Mouse (Mus musculus): ENCODE results near the gene Nol8. TPM values are rescaled to one million over a fixed set of nuclear protein-coding genes. Genes with fewer than 3 reads are reported as not detected.
A peak's percentile ranks its signal among the peaks of the same experiment; 100 is the strongest.

Gene Nol8
- polyA plus RNA-seq, 1 experiment from 2014 or later, result 19.0 TPM

DNA sequence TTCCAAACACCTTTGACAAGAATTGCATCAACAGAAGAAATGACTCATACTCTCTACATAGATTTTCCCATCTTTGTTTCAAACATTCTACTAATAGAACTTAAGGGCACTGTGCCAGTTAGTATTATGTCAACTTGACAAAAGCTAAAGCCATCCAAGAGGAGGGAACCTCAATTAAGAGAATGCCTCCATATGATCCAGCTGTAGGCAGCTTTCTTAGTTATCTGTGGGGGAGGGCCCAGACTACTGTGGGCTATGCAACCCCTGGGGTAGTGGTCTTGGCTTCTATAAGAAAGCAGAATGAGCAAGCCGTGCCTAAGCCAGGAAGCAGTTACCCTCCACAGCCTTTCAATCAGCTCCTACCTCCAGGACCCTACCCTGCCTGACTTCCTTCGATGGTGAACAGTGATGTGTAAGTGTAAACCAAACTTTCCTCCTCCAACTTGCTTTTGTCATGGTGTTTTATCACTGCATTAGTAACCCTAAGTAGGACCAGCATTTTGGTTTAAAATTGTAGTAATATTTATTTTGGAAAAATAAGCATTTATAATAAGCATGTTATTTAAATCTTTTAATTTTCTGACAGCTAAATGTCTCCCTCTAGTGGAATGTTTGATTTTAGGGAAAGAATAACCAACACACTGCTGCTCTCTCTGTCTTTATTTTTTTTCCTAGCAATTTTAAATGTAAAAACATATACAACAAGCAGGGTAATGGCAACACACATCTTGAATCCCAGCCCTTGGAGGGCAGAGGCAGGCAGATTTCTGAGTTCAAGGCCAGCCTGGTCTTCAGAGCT lies 7.9 kb upstream of the Nol8 start:
- WGBS, result 79% methylated on average over 2 of the region's 2 CpGs
- no peaks in the 10 kb centered on the region for H3K9me3 ChIP-seq
- H3K4me1 ChIP-seq, result peaks cover 3% of the 10 kb centered on the region; the same call in 1 of the 2 replicates
- H3K27ac ChIP-seq, result peak overlapping the region; percentile 39; the same call in 1 of the 2 replicates
- ATAC-seq (ENCODE audit: low FRiP score, low read depth), result 0 out of 2 replicates have a peak, but pooled peaks have one; percentile 36
- H3K9ac ChIP-seq, result no peak overlapping the region
- no peak overlapping the region for H3K4me3 ChIP-seq
- no peak overlapping the region for H3K4me2 ChIP-seq (replicated peaks)
- no peaks in the 10 kb centered on the region for H3K27me3 ChIP-seq
- H3K36me3 ChIP-seq, result no peaks in the 10 kb centered on the region

GRCm38 (mm10) chr13:49646019-49646418 lies 6.9 kb upstream of the Nol8 start:
- H3K9ac ChIP-seq, result no peak overlapping the region
- H3K27me3 ChIP-seq, result no peaks in the 10 kb centered on the region
- 79% methylated on average over 1 of the region's 1 CpGs for WGBS
- peaks cover 3% of the 10 kb centered on the region; the same call in 1 of the 2 replicates for H3K4me1 ChIP-seq
- no peaks in the 10 kb centered on the region for H3K9me3 ChIP-seq
- H3K4me2 ChIP-seq (replicated peaks), result no peak overlapping the region
- no peak overlapping the region for H3K4me3 ChIP-seq
- no peaks in the 10 kb centered on the region for H3K36me3 ChIP-seq
- no peak overlapping the region for H3K27ac ChIP-seq
- ATAC-seq (ENCODE audit: low FRiP score, low read depth), result no peak

GRCm38 (mm10) chr13:49651136-49651535 lies 1.7 kb upstream of the Nol8 start:
- ATAC-seq (ENCODE audit: low FRiP score, low read depth), result no peak

GRCm38 (mm10) chr13:49651781-49652351 lies 1.0 kb upstream of the Nol8 start:
- H3K27me3 ChIP-seq, result no peaks in the 10 kb centered on the region
- H3K4me3 ChIP-seq, result peak overlapping the region; percentile 84
- H3K27ac ChIP-seq, result no peak overlapping the region
- no peak for ATAC-seq (ENCODE audit: low FRiP score, low read depth)
- H3K4me1 ChIP-seq, result peaks cover 21% of the 10 kb centered on the region
- no peaks in the 10 kb centered on the region for H3K9me3 ChIP-seq
- peaks cover 7% of the 10 kb centered on the region; the same call in 1 of the 2 replicates for H3K36me3 ChIP-seq
- peak overlapping the region; percentile 73 for H3K9ac ChIP-seq
- H3K4me2 ChIP-seq (replicated peaks), result peak overlapping the region; percentile 87
- 4% methylated on average over 4 of the region's 4 CpGs for WGBS

More at GRCm38 (mm10) chr13:49651136-49651535, 1.7 kb upstream of the Nol8 start:
- 54% methylated on average over 2 of the region's 2 CpGs for WGBS
- H3K4me1 ChIP-seq, result peaks cover 21% of the 10 kb centered on the region
- no peaks in the 10 kb centered on the region for H3K27me3 ChIP-seq
- no peak overlapping the region for H3K9ac ChIP-seq
- peak overlapping the region; percentile 84; the same call in 1 of the 2 replicates for H3K4me3 ChIP-seq
- no peak overlapping the region for H3K27ac ChIP-seq
- no peaks in the 10 kb centered on the region for H3K9me3 ChIP-seq
- H3K36me3 ChIP-seq, result peaks cover 5% of the 10 kb centered on the region; the same call in 1 of the 2 replicates
- peak overlapping the region; percentile 87 for H3K4me2 ChIP-seq (replicated peaks)

GRCm38 (mm10) chr13:49653180-49653541 lies 283 bp downstream of the Nol8 start:
- H3K36me3 ChIP-seq, result peaks cover 13% of the 10 kb centered on the region
- WGBS, result under 1% methylated on average over 16 of the region's 16 CpGs
- no peak overlapping the region; the same call in 1 of the 2 replicates for H3K27ac ChIP-seq

GRCm38 (mm10) chr13:49677793-49678192 lies 24.9 kb downstream of the Nol8 start:
- Histone ChIP-seq H3K36me3 (peaks cover 36% of the 10 kb centered on the region), H3K4me1 (peaks cover 9% of the 10 kb centered on the region), H3K27ac (no peak overlapping the region), H3K4me2 (replicated peaks) (no peak overlapping the region), H3K4me3 (no peak overlapping the region), H3K9ac (no peak overlapping the region), H3K9me3 (no peaks in the 10 kb centered on the region), H3K27me3 (no peaks in the 10 kb centered on the region)
- ATAC-seq (ENCODE audit: low FRiP score, low read depth), result no peak
- WGBS, result 89% methylated on average over 2 of the region's 2 CpGs

More at GRCm38 (mm10) chr13:49653180-49653541, 283 bp downstream of the Nol8 start:
- H3K4me3 ChIP-seq, result peak overlapping the region; percentile 84
- peak; percentile 82 for ATAC-seq (ENCODE audit: low FRiP score, low read depth)
- H3K9ac ChIP-seq, result peak overlapping the region; percentile 72
- H3K9me3 ChIP-seq, result no peaks in the 10 kb centered on the region
- peak overlapping the region; percentile 83 for H3K4me2 ChIP-seq (replicated peaks)
- H3K27me3 ChIP-seq, result no peaks in the 10 kb centered on the region
- H3K4me1 ChIP-seq, result peaks cover 21% of the 10 kb centered on the region

DNA sequence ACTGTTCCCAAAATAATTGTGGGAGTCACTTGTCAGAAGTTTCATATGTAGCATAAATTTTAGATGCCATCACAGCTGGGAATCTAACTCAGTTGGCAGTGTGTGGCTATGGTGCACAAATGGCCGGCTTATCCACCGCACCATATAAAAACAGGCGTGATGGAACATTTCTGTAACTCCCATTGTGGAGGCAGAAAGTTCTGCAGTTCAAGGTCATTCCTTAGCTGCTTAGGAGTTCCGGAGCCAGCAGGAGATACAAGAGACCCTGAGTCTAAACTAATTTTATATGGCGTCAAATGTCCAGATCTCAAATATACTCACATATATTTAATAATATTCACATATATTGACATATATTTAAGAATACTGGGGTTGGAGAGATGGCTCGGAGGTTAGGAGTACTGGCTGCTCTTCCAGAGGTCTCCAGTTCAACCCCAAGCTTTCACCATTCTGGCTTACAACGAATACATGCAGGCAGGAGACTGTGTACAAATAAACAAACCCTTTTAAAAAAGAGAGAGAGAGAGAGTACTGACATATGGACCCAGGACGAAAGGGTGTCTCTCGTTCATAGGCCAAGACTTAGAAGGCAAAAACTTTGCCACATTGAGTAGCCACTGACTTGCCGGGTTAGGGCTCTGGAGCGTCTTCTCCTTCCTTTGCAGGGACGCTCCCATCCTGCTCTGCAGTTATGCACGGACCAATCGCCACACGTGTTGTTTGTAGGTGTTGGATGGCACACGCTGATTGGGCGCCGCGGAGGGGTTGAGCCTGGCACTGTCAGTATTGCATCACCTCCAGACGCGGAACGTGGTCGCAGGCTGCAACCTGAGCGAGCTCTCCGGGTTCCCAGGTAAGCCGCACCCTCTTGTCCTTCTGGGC lies 28.7 kb downstream of the Nol8 start, which contains the start of gene Iars:
Gene Iars, plus strand, starts transcription at position 750 of the 882 bp plus-strand sequence.
- 5% methylated on average over 26 of the region's 26 CpGs for WGBS
- H3K4me2 ChIP-seq (replicated peaks), result peak within 1 kb of the TSS; percentile 89
- ATAC-seq (ENCODE audit: low FRiP score, low read depth), result peak; percentile 100
- no peaks in the 10 kb centered on the region for H3K27me3 ChIP-seq
- peak within 1 kb of the TSS; percentile 83 for H3K9ac ChIP-seq
- peak within 1 kb of the TSS; percentile 34; the same call in 1 of the 2 replicates for H3K27ac ChIP-seq
- no peaks in the 10 kb centered on the region for H3K9me3 ChIP-seq
- peaks cover 17% of the 10 kb centered on the region for H3K36me3 ChIP-seq
- H3K4me1 ChIP-seq, result peaks cover 23% of the 10 kb centered on the region
- peak within 1 kb of the TSS; percentile 67 for H3K4me3 ChIP-seq

- H3K9me3 ChIP-seq, result no peaks in the 10 kb centered on the region
- peak overlapping the region; percentile 83 for H3K9ac ChIP-seq
- peak; percentile 75 for ATAC-seq (ENCODE audit: low FRiP score, low read depth)
- peaks cover 14% of the 10 kb centered on the region for H3K36me3 ChIP-seq
- no peaks in the 10 kb centered on the region for H3K27me3 ChIP-seq
- WGBS, result 1% methylated on average over 20 of the region's 20 CpGs
- H3K4me2 ChIP-seq (replicated peaks), result peak overlapping the region; percentile 89
- peaks cover 23% of the 10 kb centered on the region for H3K4me1 ChIP-seq
- H3K27ac ChIP-seq, result peak overlapping the region; percentile 34; the same call in 1 of the 2 replicates
- H3K4me3 ChIP-seq, result peak overlapping the region; percentile 67
Measured at GRCm38 (mm10) chr13:49682233-49682846, 29.5 kb downstream of the Nol8 start.

DNA sequence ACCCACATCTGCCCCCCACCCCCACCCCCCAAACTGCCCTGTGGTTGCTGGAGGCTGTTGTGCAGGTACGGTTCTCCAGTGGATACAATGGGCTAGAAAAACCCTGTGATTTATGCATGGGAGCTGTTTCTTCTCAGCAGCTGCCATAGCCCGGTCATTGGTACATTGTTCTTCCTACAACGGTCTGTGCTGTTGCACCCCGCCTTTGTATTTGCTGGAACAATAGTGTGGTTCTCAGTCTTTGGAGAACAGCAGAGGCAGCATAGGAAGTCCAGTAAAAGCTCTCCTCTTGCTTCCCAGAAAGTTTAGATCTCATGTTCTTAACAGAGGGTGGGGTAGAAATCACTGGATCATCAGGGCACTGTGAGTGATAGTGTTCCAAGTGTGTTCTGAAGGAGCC lies 31.4 kb downstream of the Nol8 start:
- no peak overlapping the region for H3K4me3 ChIP-seq
- H3K27me3 ChIP-seq, result no peaks in the 10 kb centered on the region
- peaks cover 20% of the 10 kb centered on the region for H3K36me3 ChIP-seq
- no peak for ATAC-seq (ENCODE audit: low FRiP score, low read depth)
- no peaks in the 10 kb centered on the region for H3K9me3 ChIP-seq
- WGBS, result 89% methylated on average over 4 of the region's 4 CpGs
- H3K4me2 ChIP-seq (replicated peaks), result no peak overlapping the region
- peaks cover 23% of the 10 kb centered on the region for H3K4me1 ChIP-seq
- H3K27ac ChIP-seq, result no peak overlapping the region
- no peak overlapping the region for H3K9ac ChIP-seq

DNA sequence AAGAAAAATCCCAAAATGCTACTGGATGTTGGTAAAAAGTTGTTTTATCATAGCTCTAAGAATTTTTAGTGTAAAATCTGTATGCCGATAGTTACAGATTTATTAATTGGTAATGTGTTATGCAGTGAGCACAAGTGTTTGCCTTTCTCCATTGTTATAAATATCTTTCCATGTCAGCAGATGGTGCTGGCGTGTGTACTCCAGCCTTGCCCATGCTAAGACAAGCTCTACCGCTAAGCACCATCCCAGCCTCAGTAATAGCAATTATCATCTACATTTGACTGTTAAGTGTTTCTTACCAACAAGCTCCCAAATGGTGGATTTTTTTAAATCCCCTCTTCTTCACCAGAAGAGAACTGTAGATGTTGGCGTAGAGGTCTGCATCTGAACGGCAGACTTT lies 38.2 kb downstream of the Nol8 start:
- H3K27ac ChIP-seq, result no peak overlapping the region
- no peaks in the 10 kb centered on the region for H3K27me3 ChIP-seq
- no peaks in the 10 kb centered on the region for H3K4me1 ChIP-seq
- H3K36me3 ChIP-seq, result peaks cover 59% of the 10 kb centered on the region
- H3K9ac ChIP-seq, result no peak overlapping the region
- no peak for ATAC-seq (ENCODE audit: low FRiP score, low read depth)
- no peaks in the 10 kb centered on the region for H3K9me3 ChIP-seq
- no peak overlapping the region for H3K4me2 ChIP-seq (replicated peaks)
- no peak overlapping the region for H3K4me3 ChIP-seq
- 98% methylated on average over 5 of the region's 5 CpGs for WGBS

DNA sequence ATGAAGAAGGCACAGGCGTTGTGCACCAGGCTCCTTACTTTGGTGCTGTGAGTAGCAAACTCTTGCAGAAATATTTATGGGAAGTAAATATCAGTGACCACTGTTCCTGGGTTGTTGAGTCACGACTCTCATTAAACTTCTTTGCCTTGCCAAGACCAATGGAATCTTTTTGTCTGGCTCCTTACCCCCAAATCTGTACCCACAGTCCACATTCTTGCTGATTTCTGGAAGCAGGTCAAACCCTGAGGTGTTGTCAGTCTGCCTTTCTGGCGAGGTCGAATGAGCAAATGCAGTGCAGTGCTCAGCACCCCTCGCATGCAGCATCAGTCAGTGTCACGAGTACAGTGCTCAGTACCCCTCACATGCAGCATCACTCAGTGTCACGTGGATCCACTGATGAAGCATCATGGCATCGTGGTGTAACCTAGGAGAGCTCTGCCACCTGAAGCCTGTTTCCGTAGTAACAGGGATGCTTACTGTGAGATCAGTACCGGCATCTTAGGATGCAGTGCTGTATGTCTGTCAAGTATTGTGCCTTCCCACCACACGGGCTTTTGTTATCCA lies 50.4 kb downstream of the Nol8 start:
- H3K4me1 ChIP-seq, result no peaks in the 10 kb centered on the region
- no peaks in the 10 kb centered on the region for H3K27me3 ChIP-seq
- H3K9me3 ChIP-seq, result no peaks in the 10 kb centered on the region
- no peak overlapping the region for H3K4me2 ChIP-seq (replicated peaks)
- WGBS, result 92% methylated on average over 11 of the region's 11 CpGs
- ATAC-seq (ENCODE audit: low FRiP score, low read depth), result no peak
- H3K4me3 ChIP-seq, result no peak overlapping the region
- peaks cover 80% of the 10 kb centered on the region for H3K36me3 ChIP-seq
- H3K27ac ChIP-seq, result no peak overlapping the region
- H3K9ac ChIP-seq, result no peak overlapping the region

All from limb, embryonic 13.5 days (tissue).